8 mouse cellular contexts compared by ENCODE assay signal in genomic region chrX:18162192-18162857, GRCm38 (mm10). TPM values are rescaled to one million over a fixed set of nuclear protein-coding genes. Genes with fewer than 3 reads are reported as not detected.
DNase-seq lines count a peak whose midpoint lies in the region; ATAC-seq lines count a peak whose summit lies in the region.

Gene Kdm6a (plus strand): TSS chrX:18162575.

- peak; percentile 88 for ATAC-seq in inflammation-experienced regulatory T-cells, adult 6 months
- peak; percentile 89 for ATAC-seq in megakaryocyte-erythroid progenitor cell, adult 5-6 weeks (replicated peaks; ENCODE audit: low FRiP score, low TSS enrichment, poor library complexity, severe bottlenecking)

- DNase-seq in adrenal gland, adult (ENCODE audit: inconsistent age in 2 of 2, low spot score in 1 of 2), result peak; percentile 98 to 100
- peak; percentile 97 for DNase-seq in embryo, embryonic 10.5 days (ENCODE audit: low spot score)
- peak; percentile 100 for DNase-seq in gastrocnemius, postnatal 14 days
- peak; percentile 99 to 100 for DNase-seq in left cerebral cortex, postnatal 10 days (ENCODE audit: extremely low spot score in 1 of 2, low spot score in 2 of 2)
- DNase-seq in right cerebral cortex, postnatal 25 days, result peak; percentile 97
- peak; percentile 97 to 100 for DNase-seq in urinary bladder, postnatal 4 days (ENCODE audit: low spot score in 2 of 2)

- intact Hi-C loops in gastrocnemius, postnatal 14 days (cut with DNase I; ENCODE audit: low total_unique reads), result loop anchor here (10.0 kb wide), 1 partner anchor 92 kb away; no protein-coding TSS in a partner anchor
- intact Hi-C loops in left cerebral cortex, postnatal 10 days (cut with DNase I), result loop anchor here (10.0 kb wide), 1 partner anchor 1268 kb away; no protein-coding TSS in a partner anchor

RNA-seq across cellular contexts. Expression of gene Kdm6a, which starts in this region (rescaled TPM):
- total RNA-seq in gastrocnemius, postnatal 14 days (2021), result 10 to 100 TPM; 23.0 to 27.3 TPM
- polyA plus RNA-seq in inflammation-experienced regulatory T-cells, adult 6 months (2017; shearing (Covaris generic)), result 10 to 100 TPM; 20.1 to 30.6 (median 29.7) TPM
- 10 to 100 TPM; 42.9 to 52.4 TPM for total RNA-seq in left cerebral cortex, postnatal 10 days (2021)
- 34.2 and 43.7 TPM in 2 replicates for total RNA-seq in megakaryocyte-erythroid progenitor cell, adult 5-6 weeks (2014; fragmentation: Nextera tagmentation)
- 42.2 and 50.8 TPM in 2 replicates for total RNA-seq in megakaryocyte-erythroid progenitor cell, adult 5-6 weeks (2017)

Comparison
In these comparisons a context has a peak if more than half of its experiments do, and no peak if none do; other contexts are left out.
1. Peak in every context shown above with its lines: DNase-seq and ATAC-seq.